Mouse (Mus musculus): Measurements from ENCODE around the gene Ttc22. TPM values are rescaled to one million over a fixed set of nuclear protein-coding genes. Genes with fewer than 3 reads are reported as not detected.

Gene Ttc22
- polyA plus RNA-seq, 1 experiment from 2014 or later, result 8.6 TPM

DNA sequence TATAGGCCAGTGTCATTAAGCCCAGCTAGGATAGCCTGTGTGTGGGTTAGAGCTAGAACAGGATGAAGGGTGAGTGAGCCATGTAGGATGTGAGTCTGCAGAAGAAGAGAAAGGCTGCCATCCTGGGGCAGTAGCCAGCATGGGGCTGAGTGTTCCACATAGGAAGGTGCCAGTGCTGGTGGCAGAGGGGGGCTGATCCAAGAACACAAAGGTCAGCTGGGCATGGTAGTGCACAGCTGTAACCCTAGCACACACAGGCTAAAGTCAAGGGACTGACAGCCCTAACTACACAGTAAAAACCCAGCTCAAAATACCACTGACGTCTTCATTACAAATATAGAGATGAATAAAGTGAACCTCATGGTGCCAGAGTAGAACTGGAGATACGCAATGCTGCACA, 44.3 kb downstream of the Ttc22 start:
- no peaks in the 10 kb centered on the region for H3K27me3 ChIP-seq (replicated peaks)
- no peak overlapping the region for H3K9ac ChIP-seq
- H3K36me3 ChIP-seq, result peaks cover 79% of the 10 kb centered on the region
- no peak overlapping the region for H3K4me2 ChIP-seq (replicated peaks)
- H3K27ac ChIP-seq, result no peak overlapping the region
- H3K4me1 ChIP-seq (replicated peaks), result no peaks in the 10 kb centered on the region
- ATAC-seq, result no peak
- 91% methylated on average over 2 of the region's 2 CpGs for WGBS
- no peak overlapping the region for H3K4me3 ChIP-seq (replicated peaks)
- H3K9me3 ChIP-seq, result no peaks in the 10 kb centered on the region

DNA sequence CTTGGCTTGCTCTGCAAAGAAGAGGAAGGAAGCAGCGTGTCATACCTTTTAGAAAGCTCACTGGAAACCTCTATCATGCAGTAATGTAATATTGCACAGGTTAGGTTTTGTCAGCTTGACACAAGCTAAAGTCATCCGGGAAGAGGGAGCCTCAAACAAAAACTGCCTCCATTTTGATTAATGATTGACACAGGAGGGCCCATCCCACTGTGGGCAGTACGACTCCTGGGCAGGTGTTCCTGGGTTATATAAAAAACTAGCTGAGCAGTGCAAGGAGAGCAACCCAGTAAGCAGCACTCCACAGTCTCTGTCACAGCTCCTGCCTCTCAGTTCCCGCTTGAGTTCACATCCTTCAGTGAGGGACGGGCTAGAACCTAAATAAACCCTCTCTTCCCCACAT, 54.5 kb downstream of the Ttc22 start:
- Histone ChIP-seq H3K9ac (no peak overlapping the region), H3K9me3 (no peaks in the 10 kb centered on the region), H3K4me2 (replicated peaks) (no peak overlapping the region), H3K27ac (no peak overlapping the region), H3K4me3 (replicated peaks) (no peak overlapping the region), H3K4me1 (replicated peaks) (no peaks in the 10 kb centered on the region; the same call in 1 of the 2 replicates), H3K36me3 (peaks cover 24% of the 10 kb centered on the region), H3K27me3 (replicated peaks) (no peaks in the 10 kb centered on the region)
- ATAC-seq, result no peak
- 77% methylated on average over 5 of the region's 5 CpGs for WGBS

DNA sequence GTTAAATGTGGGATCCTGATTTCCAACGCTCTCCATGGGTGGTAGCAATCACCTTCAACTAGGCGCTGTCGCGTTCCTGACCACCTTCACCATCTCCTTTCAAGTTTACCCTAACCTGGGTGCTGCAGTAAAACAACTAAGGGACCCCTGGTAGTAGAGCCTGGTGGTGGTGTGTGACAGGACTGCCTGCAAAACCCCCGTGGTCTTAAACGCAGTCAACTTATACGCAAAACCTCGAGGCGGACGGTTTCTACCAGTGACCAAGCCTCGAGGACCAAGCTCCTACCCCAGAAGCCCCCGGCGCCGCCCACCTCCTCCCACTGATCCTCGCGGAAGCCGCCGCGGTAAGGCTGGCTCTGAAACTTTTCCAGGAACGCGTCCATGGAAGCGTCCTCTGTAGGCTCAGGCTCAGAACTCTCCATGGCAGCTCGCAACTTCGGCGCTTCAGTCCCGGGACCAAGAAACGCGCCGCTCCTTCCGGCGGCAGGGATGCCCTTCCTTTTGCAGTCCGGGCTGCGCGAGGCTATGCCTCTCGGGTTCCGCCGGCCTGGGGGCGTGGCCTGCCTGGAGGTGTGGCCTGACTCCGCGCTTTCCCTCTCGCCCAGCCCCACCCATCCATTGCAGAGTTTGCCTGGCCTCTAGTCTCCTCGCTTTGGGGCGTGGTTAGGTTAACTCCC, 56.3 kb downstream of the Ttc22 start, which contains the start of gene Ttc4:
TSS of gene Ttc4 (minus strand) at position 503 of the 677 bp plus-strand sequence.
- WGBS, result under 1% methylated on average over 43 of the region's 43 CpGs
- Histone ChIP-seq H3K4me2 (replicated peaks) (peak within 1 kb of the TSS; percentile 73), H3K27me3 (replicated peaks) (no peaks in the 10 kb centered on the region), H3K36me3 (peaks cover 20% of the 10 kb centered on the region), H3K4me3 (replicated peaks) (peak within 1 kb of the TSS; percentile 85), H3K4me1 (replicated peaks) (no peaks in the 10 kb centered on the region; the same call in 1 of the 2 replicates), H3K9ac (peak within 1 kb of the TSS; percentile 89), H3K9me3 (no peaks in the 10 kb centered on the region), H3K27ac (peak within 1 kb of the TSS; percentile 63)
- peak; percentile 100 for ATAC-seq

DNA sequence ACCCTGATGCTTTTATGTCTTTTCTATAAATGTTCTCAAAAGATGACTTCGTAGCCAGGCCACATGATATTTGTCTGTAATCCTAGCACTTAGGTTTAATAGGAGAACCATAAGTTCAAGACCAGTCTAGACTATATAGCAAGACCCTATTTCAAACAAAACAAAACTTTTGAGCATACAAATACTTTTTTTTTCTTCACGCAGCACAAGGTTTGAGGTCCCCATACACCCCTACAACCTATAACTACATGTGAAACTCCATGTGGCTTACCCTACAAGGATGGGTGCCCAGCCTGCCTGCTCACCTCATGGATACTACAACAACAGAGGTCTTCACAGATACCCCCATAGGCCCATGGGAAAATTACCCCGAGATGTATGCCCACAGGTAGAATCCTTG, 56.9 kb downstream of the Ttc22 start:
- H3K4me3 ChIP-seq (replicated peaks), result peak overlapping the region; percentile 85
- 43% methylated on average over 3 of the region's 3 CpGs for WGBS
- ATAC-seq, result peak; percentile 26; the same call in 1 of the 2 replicates
- no peaks in the 10 kb centered on the region for H3K9me3 ChIP-seq
- no peak overlapping the region for H3K27ac ChIP-seq
- H3K27me3 ChIP-seq (replicated peaks), result no peaks in the 10 kb centered on the region
- no peak overlapping the region for H3K9ac ChIP-seq
- H3K4me1 ChIP-seq (replicated peaks), result no peaks in the 10 kb centered on the region; the same call in 1 of the 2 replicates
- peak overlapping the region; percentile 73 for H3K4me2 ChIP-seq (replicated peaks)
- peaks cover 18% of the 10 kb centered on the region for H3K36me3 ChIP-seq

DNA sequence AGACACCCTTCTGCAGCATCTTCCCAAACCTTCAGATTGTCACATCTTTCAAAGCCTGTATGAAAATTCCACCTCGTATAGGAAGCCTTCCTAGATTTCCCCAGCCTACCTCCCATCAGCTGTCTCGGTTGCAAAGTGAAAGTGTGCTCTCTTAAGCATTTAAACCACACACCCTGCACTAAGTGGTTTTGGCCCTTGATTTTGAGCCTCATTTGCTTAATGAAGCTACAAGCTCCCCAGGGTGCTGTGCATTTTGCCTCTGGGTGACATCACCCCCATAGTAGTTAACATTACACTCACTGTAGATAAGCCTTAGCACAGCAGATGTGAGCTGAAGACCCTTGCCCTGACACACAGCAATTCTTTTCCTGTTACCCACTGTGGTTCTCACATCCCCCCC, 58.7 kb downstream of the Ttc22 start:
- Histone ChIP-seq H3K4me3 (replicated peaks) (no peak overlapping the region), H3K4me1 (replicated peaks) (no peaks in the 10 kb centered on the region; the same call in 1 of the 2 replicates), H3K9ac (no peak overlapping the region), H3K4me2 (replicated peaks) (no peak overlapping the region), H3K27me3 (replicated peaks) (no peaks in the 10 kb centered on the region), H3K27ac (no peak overlapping the region), H3K9me3 (no peaks in the 10 kb centered on the region), H3K36me3 (peaks cover 6% of the 10 kb centered on the region)
- WGBS, result 57% methylated on average over 2 of the region's 2 CpGs
- no peak for ATAC-seq

DNA sequence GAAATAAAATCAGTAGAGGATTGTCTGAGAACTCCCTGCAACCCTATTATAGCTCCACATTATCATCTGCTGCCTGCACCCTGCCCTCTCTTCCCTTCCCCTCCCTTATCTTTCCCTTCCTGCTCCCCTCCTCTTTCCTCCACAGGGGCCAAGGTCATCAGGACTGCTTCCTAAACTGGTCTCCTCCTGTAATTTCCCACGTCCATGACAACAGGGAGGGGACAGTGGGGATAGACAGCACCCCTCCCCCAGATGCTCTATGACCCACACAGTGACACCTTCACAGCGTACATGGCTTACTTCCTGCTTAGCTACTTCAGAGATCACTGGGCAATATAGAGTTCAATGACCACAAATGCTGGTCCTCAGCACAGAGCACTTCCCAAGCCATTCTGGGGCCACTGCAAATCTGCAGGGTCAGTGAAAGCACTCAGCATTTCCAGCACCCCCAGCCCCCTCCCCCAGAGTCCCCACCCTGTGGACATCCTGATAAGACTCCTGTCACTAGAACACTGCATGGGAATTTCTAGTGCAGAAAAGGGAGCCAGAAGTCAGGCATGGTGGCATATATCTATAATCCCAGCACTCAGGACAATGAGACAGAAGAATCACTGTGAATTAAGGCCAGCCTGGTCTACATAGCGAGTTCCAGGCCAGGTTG, 66.5 kb downstream of the Ttc22 start:
- ATAC-seq, result peak; percentile 90
- H3K27ac ChIP-seq, result 0 out of 2 replicates have a peak overlapping the region, but pooled peaks have one; percentile 7

More for the DNA sequence above, 66.5 kb downstream of the Ttc22 start:
- no peaks in the 10 kb centered on the region for H3K27me3 ChIP-seq (replicated peaks)
- no peak overlapping the region for H3K4me2 ChIP-seq (replicated peaks)
- 27% methylated on average over 3 of the region's 3 CpGs for WGBS
- no peak overlapping the region for H3K4me3 ChIP-seq (replicated peaks)
- no peaks in the 10 kb centered on the region for H3K9me3 ChIP-seq
- H3K4me1 ChIP-seq (replicated peaks), result 0 out of 2 replicates have a peak, but pooled peaks cover 5% of the 10 kb centered on the region
- no peaks in the 10 kb centered on the region for H3K36me3 ChIP-seq
- no peak overlapping the region for H3K9ac ChIP-seq

Other genes with a start within 250 kb of the Ttc22 start
- gene Pcsk9, start 158.1 kb upstream of the Ttc22 start, polyA plus RNA-seq (2015; fragmentation: Nextera tagmentation; extraction: Ambion mirVana), result 155 and 161 TPM in 2 replicates
- gene Bsnd, start 130.1 kb upstream of the Ttc22 start, polyA plus RNA-seq (2015; fragmentation: Nextera tagmentation; extraction: Ambion mirVana), result not detected in 2 replicates
- gene Dhcr24, start 61.4 kb upstream of the Ttc22 start, polyA plus RNA-seq (2015; fragmentation: Nextera tagmentation; extraction: Ambion mirVana), result 8.0 and 9.1 TPM in 2 replicates
- gene Lexm, start 5.2 kb upstream of the Ttc22 start, polyA plus RNA-seq (2015; fragmentation: Nextera tagmentation; extraction: Ambion mirVana), result not detected in 2 replicates
- 14.5 and 15.0 TPM in 2 replicates for gene Pars2, start 28.6 kb downstream of the Ttc22 start, polyA plus RNA-seq (2015; fragmentation: Nextera tagmentation; extraction: Ambion mirVana)
- gene Ttc4, start 56.5 kb downstream of the Ttc22 start, polyA plus RNA-seq (2015; fragmentation: Nextera tagmentation; extraction: Ambion mirVana), result 72.0 and 73.4 TPM in 2 replicates
- gene Mroh7, start 108.5 kb downstream of the Ttc22 start, polyA plus RNA-seq (2015; fragmentation: Nextera tagmentation; extraction: Ambion mirVana), result 0.16 and 0.38 TPM in 2 replicates
- 1.2 and 1.3 TPM in 2 replicates for gene Fam151a, start 111.5 kb downstream of the Ttc22 start, polyA plus RNA-seq (2015; fragmentation: Nextera tagmentation; extraction: Ambion mirVana)
- 12.2 and 14.1 TPM in 2 replicates for gene Acot11, start 182.6 kb downstream of the Ttc22 start, polyA plus RNA-seq (2015; fragmentation: Nextera tagmentation; extraction: Ambion mirVana)

Data from intestine, embryonic 15.5 days (tissue).